Mouse (Mus musculus) forebrain, embryonic 11.5 days (tissue): ENCODE data around the gene Dgcr8. TPM values are rescaled to one million over a fixed set of nuclear protein-coding genes. Genes with fewer than 3 reads are reported as not detected.
A peak's percentile ranks its signal among the peaks of the same experiment; 100 is the strongest.

Experiments
- ATAC-seq: fragments of 200-750 bp; cut with Nextera tagmentation; replicated peaks from 2 replicates; pipeline ENCODE4 v1.8.0; 2017; ENCODE audit warnings: moderate TSS enrichment; ENCODE audit not compliant: low FRiP score
- DNase-seq: peaks from one replicate; pipeline ENCODE4 v3.0.0-alpha.2; 2017; ENCODE audit warnings: low spot score
- H3K27ac ChIP-seq: fragments of 300-500 bp; sonication (generic); 2 replicates; pipeline ENCODE4 v1.5.1; 2014; ENCODE audit warnings: low read depth, low read length
- H3K27me3 ChIP-seq: fragments of 300-500 bp; sonication (generic); 2 replicates; pipeline ENCODE4 v1.6.1; 2014; ENCODE audit warnings: mild to moderate bottlenecking, low read length, mixed read lengths; ENCODE audit not compliant: control insufficient read depth, insufficient read depth
- H3K36me3 ChIP-seq: fragments of 300-500 bp; sonication (generic); 2 replicates; pipeline ENCODE4 v1.6.1; 2014; ENCODE audit warnings: mild to moderate bottlenecking, low read length, moderate library complexity, mixed read lengths; ENCODE audit not compliant: control insufficient read depth, insufficient read depth
- H3K4me1 ChIP-seq: fragments of 300-500 bp; sonication (generic); replicated peaks from 2 replicates; pipeline ENCODE4 v1.6.1; 2014; ENCODE audit warnings: low read length, mixed read lengths; ENCODE audit not compliant: control insufficient read depth, insufficient read depth
- H3K4me2 ChIP-seq: fragments of 300-500 bp; sonication (generic); 2 replicates; pipeline ENCODE4 v1.6.1; 2014; ENCODE audit warnings: low read depth, mild to moderate bottlenecking, low read length, moderate library complexity, mixed read lengths; ENCODE audit not compliant: severe bottlenecking
- H3K4me3 ChIP-seq: fragments of 300-500 bp; sonication (generic); 2 replicates; pipeline ENCODE4 v1.5.1; 2014; ENCODE audit warnings: low read depth, low read length
- H3K9ac ChIP-seq: fragments of 300-500 bp; sonication (generic); 2 replicates; pipeline ENCODE4 v1.6.1; 2014; ENCODE audit warnings: low read length
- H3K9me3 ChIP-seq: fragments of 300-500 bp; sonication (generic); 2 replicates; pipeline ENCODE4 v1.6.1; 2016; ENCODE audit warnings: low read length, mixed read lengths; ENCODE audit not compliant: control insufficient read depth
- WGBS: fragments of 180-500 bp; shearing (Covaris S2); extraction: QIAGEN DNeasy Blood & Tissue Kit; methylation state at CpG from one replicate; pipeline ENCODE4 v1.1.7; 2014; 5-methylcytosine and 5-hydroxymethylcytosine counted together
- polyA plus RNA-seq: library from polyadenylated mRNA; unstranded; fragments of >200 nt; fragmentation: Nextera tagmentation; extraction: Ambion mirVana; gene quantifications from 2 replicates; pipeline ENCODE4 v1.2.1, GENCODE M21; 2014

The Dgcr8 gene
- polyA plus RNA-seq: 49.1 and 52.4 TPM in 2 replicates

GRCm38 (mm10) chr16:18289067-18289588, at the start of gene Dgcr8:
TSS of gene Dgcr8 (minus strand) at chr16:18289246.
- peaks cover 16% of the 10 kb centered on the region for H3K4me1 ChIP-seq
- H3K4me3 ChIP-seq: peak within 1 kb of the TSS; percentile 91
- peak within 1 kb of the TSS; percentile 82 for H3K27ac ChIP-seq
- no peaks in the 10 kb centered on the region for H3K9me3 ChIP-seq
- DNase-seq (peak; percentile 99), ATAC-seq (peak; percentile 99)
- under 1% methylated on average over 64 of the region's 71 CpGs for WGBS
- H3K4me2 ChIP-seq: peak within 1 kb of the TSS; percentile 87
- no peaks in the 10 kb centered on the region for H3K27me3 ChIP-seq
- peak within 1 kb of the TSS; percentile 98 for H3K9ac ChIP-seq
- H3K36me3 ChIP-seq: peaks cover 4% of the 10 kb centered on the region; the same call in 1 of the 2 replicates

- Histone ChIP-seq H3K27ac (no peak overlapping the region), H3K9ac (no peak overlapping the region), H3K9me3 (no peaks in the 10 kb centered on the region), H3K4me3 (no peak overlapping the region), H3K27me3 (no peaks in the 10 kb centered on the region), H3K4me1 (no peaks in the 10 kb centered on the region), H3K4me2 (no peak overlapping the region), H3K36me3 (no peaks in the 10 kb centered on the region; the same call in 1 of the 2 replicates)
- DNase-seq (no peak), ATAC-seq (no peak)
- 93% methylated on average over 4 of the region's 4 CpGs for WGBS
Observed at GRCm38 (mm10) chr16:18337261-18337660, 48.2 kb upstream of the Dgcr8 start.

GRCm38 (mm10) chr16:18335981-18336380, 46.9 kb upstream of the Dgcr8 start:
- H3K9me3 ChIP-seq: no peaks in the 10 kb centered on the region
- no peak for ATAC-seq

GRCm38 (mm10) chr16:18333976-18334375, 44.9 kb upstream of the Dgcr8 start:
- no peaks in the 10 kb centered on the region for H3K9me3 ChIP-seq
- 92% methylated on average over 3 of the region's 3 CpGs for WGBS

More at GRCm38 (mm10) chr16:18335981-18336380, 46.9 kb upstream of the Dgcr8 start:
- no peak for DNase-seq
- no peak overlapping the region for H3K9ac ChIP-seq
- H3K27ac ChIP-seq: no peak overlapping the region
- H3K27me3 ChIP-seq: no peaks in the 10 kb centered on the region
- no peaks in the 10 kb centered on the region; the same call in 1 of the 2 replicates for H3K36me3 ChIP-seq
- no peaks in the 10 kb centered on the region for H3K4me1 ChIP-seq
- no peak overlapping the region for H3K4me2 ChIP-seq
- no peak overlapping the region for H3K4me3 ChIP-seq
- 95% methylated on average over 3 of the region's 3 CpGs for WGBS

GRCm38 (mm10) chr16:18328524-18328923, 39.5 kb upstream of the Dgcr8 start:
- no peak overlapping the region for H3K27ac ChIP-seq
- no peaks in the 10 kb centered on the region for H3K36me3 ChIP-seq
- DNase-seq: no peak
- 82% methylated on average over 1 of the region's 1 CpGs for WGBS
- H3K4me3 ChIP-seq: no peak overlapping the region
- no peaks in the 10 kb centered on the region for H3K27me3 ChIP-seq
- H3K9me3 ChIP-seq: no peaks in the 10 kb centered on the region
- ATAC-seq: no peak
- H3K9ac ChIP-seq: no peak overlapping the region
- no peaks in the 10 kb centered on the region for H3K4me1 ChIP-seq
- H3K4me2 ChIP-seq: no peak overlapping the region

More at GRCm38 (mm10) chr16:18333976-18334375, 44.9 kb upstream of the Dgcr8 start:
- Histone ChIP-seq H3K4me1 (no peaks in the 10 kb centered on the region), H3K27ac (no peak overlapping the region), H3K4me2 (no peak overlapping the region), H3K4me3 (no peak overlapping the region), H3K36me3 (no peaks in the 10 kb centered on the region; the same call in 1 of the 2 replicates), H3K27me3 (no peaks in the 10 kb centered on the region), H3K9ac (no peak overlapping the region)
- ATAC-seq (no peak), DNase-seq (no peak)

- WGBS: 94% methylated on average over 9 of the region's 9 CpGs
- no peak overlapping the region for H3K4me3 ChIP-seq
- no peaks in the 10 kb centered on the region for H3K9me3 ChIP-seq
- H3K36me3 ChIP-seq: no peaks in the 10 kb centered on the region
- no peak overlapping the region for H3K4me2 ChIP-seq
- H3K27me3 ChIP-seq: no peaks in the 10 kb centered on the region
- H3K27ac ChIP-seq: no peak overlapping the region
- no peak for DNase-seq
- ATAC-seq: no peak
- no peaks in the 10 kb centered on the region for H3K4me1 ChIP-seq
- no peak overlapping the region for H3K9ac ChIP-seq
Observed at GRCm38 (mm10) chr16:18327936-18328335, 38.9 kb upstream of the Dgcr8 start.

GRCm38 (mm10) chr16:18325741-18326140, 36.7 kb upstream of the Dgcr8 start:
- H3K27ac ChIP-seq: no peak overlapping the region
- no peaks in the 10 kb centered on the region for H3K27me3 ChIP-seq
- H3K4me1 ChIP-seq: no peaks in the 10 kb centered on the region
- ATAC-seq: no peak
- H3K9ac ChIP-seq: no peak overlapping the region
- no peak for DNase-seq
- H3K36me3 ChIP-seq: no peaks in the 10 kb centered on the region
- H3K4me2 ChIP-seq: no peak overlapping the region
- no peaks in the 10 kb centered on the region for H3K9me3 ChIP-seq
- 89% methylated on average over 4 of the region's 4 CpGs for WGBS
- H3K4me3 ChIP-seq: no peak overlapping the region

GRCm38 (mm10) chr16:18324031-18324430, 35.0 kb upstream of the Dgcr8 start:
- Histone ChIP-seq H3K4me1 (no peaks in the 10 kb centered on the region), H3K4me3 (no peak overlapping the region), H3K36me3 (no peaks in the 10 kb centered on the region), H3K27ac (no peak overlapping the region), H3K9me3 (no peaks in the 10 kb centered on the region), H3K4me2 (no peak overlapping the region), H3K9ac (no peak overlapping the region), H3K27me3 (no peaks in the 10 kb centered on the region)
- 86% methylated on average over 6 of the region's 6 CpGs for WGBS
- DNase-seq: no peak
- no peak for ATAC-seq

- H3K4me2 ChIP-seq: no peak overlapping the region
- no peak overlapping the region for H3K27ac ChIP-seq
- 86% methylated on average over 2 of the region's 2 CpGs for WGBS
- no peak for ATAC-seq
- no peaks in the 10 kb centered on the region for H3K27me3 ChIP-seq
- H3K4me1 ChIP-seq: no peaks in the 10 kb centered on the region
- H3K9me3 ChIP-seq: no peaks in the 10 kb centered on the region
- no peak for DNase-seq
- H3K36me3 ChIP-seq: no peaks in the 10 kb centered on the region
- no peak overlapping the region for H3K9ac ChIP-seq
- no peak overlapping the region for H3K4me3 ChIP-seq
Observed at GRCm38 (mm10) chr16:18323460-18323859, 34.4 kb upstream of the Dgcr8 start.
